Mouse (Mus musculus) C2C12 (cell line): ENCODE results near the gene Ell.

Experiments used
- CTCF ChIP-seq: IDR thresholded peaks from one replicate; pipeline ENCODE4 v1.5.1; 2011; ENCODE audit not compliant: control insufficient read depth, insufficient read depth, insufficient read length
- MAX ChIP-seq: IDR thresholded peaks from one replicate; pipeline ENCODE4 v1.6.1; 2011; ENCODE audit warnings: mild to moderate bottlenecking, control low read depth

- no peak for TF ChIP-seq CTCF
- no peak for TF ChIP-seq MAX
Measured at GRCm38 (mm10) chr8:70560096-70560495, 20.8 kb downstream of the Ell start.
